Mouse (Mus musculus): ENCODE data around the gene Eif2b1.

DNA sequence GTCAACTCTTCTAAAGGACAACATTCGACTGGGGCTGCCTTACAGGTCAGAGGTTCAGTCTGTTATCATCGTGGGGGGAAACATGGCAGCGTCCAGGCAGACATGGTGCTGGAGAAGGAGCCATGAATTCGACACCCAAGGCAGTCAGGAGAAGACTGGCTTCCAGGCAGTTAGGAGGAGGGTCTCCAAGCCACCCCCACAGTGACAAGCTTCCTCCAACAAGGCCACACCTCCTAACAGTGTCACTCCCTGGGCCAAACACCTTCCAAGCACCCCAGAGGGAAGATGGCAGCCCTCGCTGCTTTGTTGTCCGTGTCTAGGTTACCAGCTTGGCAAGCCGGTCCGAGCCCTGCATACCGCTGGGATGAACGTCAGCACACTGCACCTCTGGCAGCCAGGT lies 39.8 kb upstream of the Eif2b1 start:
- TF ChIP-seq GATA1 (IDR thresholded peaks at IDR 0.05; ENCODE audit: borderline replicate concordance, low read length) (no peak), CTCF (IDR thresholded peaks at IDR 0.05; ENCODE audit: low read depth, low read length) (no peak)

All from G1E (cell line).